Mouse (Mus musculus): ENCODE results near the gene Abhd16b. TPM values are rescaled to one million over a fixed set of nuclear protein-coding genes. Genes with fewer than 3 reads are reported as not detected.
"Not testable (repeated sequence)": the region's sequence is repeated elsewhere in the genome, so short reads cannot be mapped to it uniquely, and the experiment has no call there.

Gene Abhd16b
- polyA plus RNA-seq, 1 experiment from 2014 or later = not detected

GRCm38 (mm10) chr2:181494266-181494945 lies 1.4 kb downstream of the Abhd16b start:
- H3K9me3 ChIP-seq = no peaks in the 10 kb centered on the region
- peaks cover 4% of the 10 kb centered on the region for H3K36me3 ChIP-seq (replicated peaks)
- WGBS = 83% methylated on average over 26 of the region's 26 CpGs
- H3K4me1 ChIP-seq = peaks cover 23% of the 10 kb centered on the region
- H3K27ac ChIP-seq = no peak overlapping the region
- no peak for DNase-seq (ENCODE audit: extremely low spot score, low spot score)
- H3K4me3 ChIP-seq = no peak overlapping the region
- no peaks in the 10 kb centered on the region for H3K27me3 ChIP-seq (ENCODE audit: poor library complexity, severe bottlenecking)

- peaks cover 23% of the 10 kb centered on the region for H3K4me1 ChIP-seq
- WGBS = 61% methylated on average over 8 of the region's 8 CpGs
- H3K27me3 ChIP-seq (ENCODE audit: poor library complexity, severe bottlenecking); H3K27ac ChIP-seq; H3K9me3 ChIP-seq; DNase-seq (ENCODE audit: extremely low spot score, low spot score): not testable (repeated sequence)
- peaks cover 18% of the 10 kb centered on the region for H3K36me3 ChIP-seq (replicated peaks)
- H3K4me3 ChIP-seq = peak overlapping the region; percentile 83; the same call in 1 of the 2 replicates
Measured at GRCm38 (mm10) chr2:181495845-181496244, 2.8 kb downstream of the Abhd16b start.

- Histone ChIP-seq H3K27ac (peak overlapping the region; percentile 89), H3K36me3 (replicated peaks) (peaks cover 23% of the 10 kb centered on the region), H3K4me1 (peaks cover 23% of the 10 kb centered on the region), H3K27me3 (ENCODE audit: poor library complexity, severe bottlenecking) (no peaks in the 10 kb centered on the region), H3K4me3 (peak overlapping the region; percentile 83), H3K9me3 (no peaks in the 10 kb centered on the region)
- peak; percentile 55 for DNase-seq (ENCODE audit: extremely low spot score, low spot score)
- WGBS = 15% methylated on average over 8 of the region's 8 CpGs
Measured at GRCm38 (mm10) chr2:181496281-181496680, 3.3 kb downstream of the Abhd16b start.

GRCm38 (mm10) chr2:181496831-181497547 lies 4.0 kb downstream of the Abhd16b start, which contains the start of gene Tpd52l2:
Gene Tpd52l2 (plus strand): TSS chr2:181497142.
- no peaks in the 10 kb centered on the region for H3K9me3 ChIP-seq
- DNase-seq (ENCODE audit: extremely low spot score, low spot score) = peak; percentile 93
- H3K27ac ChIP-seq = peak within 1 kb of the TSS; percentile 89
- H3K36me3 ChIP-seq (replicated peaks) = peaks cover 30% of the 10 kb centered on the region
- WGBS = under 1% methylated on average over 46 of the region's 46 CpGs
- peak within 1 kb of the TSS; percentile 83 for H3K4me3 ChIP-seq
- H3K4me1 ChIP-seq = peaks cover 20% of the 10 kb centered on the region
- H3K27me3 ChIP-seq (ENCODE audit: poor library complexity, severe bottlenecking) = no peaks in the 10 kb centered on the region

- no peak for DNase-seq (ENCODE audit: extremely low spot score, low spot score)
- peaks cover 35% of the 10 kb centered on the region for H3K36me3 ChIP-seq (replicated peaks)
- peaks cover 19% of the 10 kb centered on the region for H3K4me1 ChIP-seq
- H3K27ac ChIP-seq = peak overlapping the region; percentile 89
- no peaks in the 10 kb centered on the region for H3K27me3 ChIP-seq (ENCODE audit: poor library complexity, severe bottlenecking)
- H3K9me3 ChIP-seq = no peaks in the 10 kb centered on the region
- H3K4me3 ChIP-seq = peak overlapping the region; percentile 83
- WGBS = under 1% methylated on average over 12 of the region's 12 CpGs
Measured at GRCm38 (mm10) chr2:181497548-181497875, 4.5 kb downstream of the Abhd16b start.

- H3K27me3 ChIP-seq (ENCODE audit: poor library complexity, severe bottlenecking) = no peaks in the 10 kb centered on the region
- peak overlapping the region; percentile 83; the same call in 1 of the 2 replicates for H3K4me3 ChIP-seq
- peaks cover 46% of the 10 kb centered on the region for H3K36me3 ChIP-seq (replicated peaks)
- H3K4me1 ChIP-seq = peaks cover 19% of the 10 kb centered on the region
- no peaks in the 10 kb centered on the region for H3K9me3 ChIP-seq
- H3K27ac ChIP-seq = no peak overlapping the region
- DNase-seq (ENCODE audit: extremely low spot score, low spot score) = no peak
- 83% methylated on average over 4 of the region's 4 CpGs for WGBS
Measured at GRCm38 (mm10) chr2:181498644-181499043, 5.6 kb downstream of the Abhd16b start.

- 0 out of 2 replicates have a peak, but pooled peaks cover 3% of the 10 kb centered on the region for H3K4me1 ChIP-seq
- H3K4me3 ChIP-seq = no peak overlapping the region
- no peaks in the 10 kb centered on the region for H3K27me3 ChIP-seq (ENCODE audit: poor library complexity, severe bottlenecking)
- 94% methylated on average over 2 of the region's 2 CpGs for WGBS
- no peak overlapping the region for H3K27ac ChIP-seq
- peaks cover 99% of the 10 kb centered on the region for H3K36me3 ChIP-seq (replicated peaks)
- DNase-seq (ENCODE audit: extremely low spot score, low spot score) = no peak
- no peaks in the 10 kb centered on the region for H3K9me3 ChIP-seq
Measured at GRCm38 (mm10) chr2:181509191-181509590, 16.2 kb downstream of the Abhd16b start.

GRCm38 (mm10) chr2:181511231-181511630 lies 18.2 kb downstream of the Abhd16b start:
- Histone ChIP-seq H3K27ac (no peak overlapping the region), H3K36me3 (replicated peaks) (peaks cover 99% of the 10 kb centered on the region), H3K4me3 (no peak overlapping the region), H3K9me3 (no peaks in the 10 kb centered on the region), H3K4me1 (no peaks in the 10 kb centered on the region), H3K27me3 (ENCODE audit: poor library complexity, severe bottlenecking) (no peaks in the 10 kb centered on the region)
- no peak for DNase-seq (ENCODE audit: extremely low spot score, low spot score)
- 95% methylated on average over 8 of the region's 8 CpGs for WGBS

- DNase-seq (ENCODE audit: extremely low spot score, low spot score) = no peak
- WGBS = 77% methylated on average over 3 of the region's 3 CpGs
- peaks cover 59% of the 10 kb centered on the region for H3K36me3 ChIP-seq (replicated peaks)
- peak overlapping the region; percentile 73 for H3K4me3 ChIP-seq
- H3K4me1 ChIP-seq = peaks cover 25% of the 10 kb centered on the region
- no peaks in the 10 kb centered on the region for H3K9me3 ChIP-seq
- no peaks in the 10 kb centered on the region for H3K27me3 ChIP-seq (ENCODE audit: poor library complexity, severe bottlenecking)
- H3K27ac ChIP-seq = peak overlapping the region; percentile 93
Measured at GRCm38 (mm10) chr2:181519201-181519600, 26.2 kb downstream of the Abhd16b start.

GRCm38 (mm10) chr2:181520118-181520935 lies 27.3 kb downstream of the Abhd16b start, which contains the start of gene Dnajc5:
Gene Dnajc5 (plus strand): TSS chr2:181520485.
- Histone ChIP-seq H3K27me3 (ENCODE audit: poor library complexity, severe bottlenecking) (no peaks in the 10 kb centered on the region), H3K4me1 (peaks cover 25% of the 10 kb centered on the region), H3K27ac (peak within 1 kb of the TSS; percentile 93), H3K4me3 (peak within 1 kb of the TSS; percentile 73), H3K9me3 (no peaks in the 10 kb centered on the region), H3K36me3 (replicated peaks) (peaks cover 48% of the 10 kb centered on the region)
- DNase-seq (ENCODE audit: extremely low spot score, low spot score) = peak; percentile 97
- under 1% methylated on average over 74 of the region's 74 CpGs for WGBS

GRCm38 (mm10) chr2:181520936-181521227 lies 27.9 kb downstream of the Abhd16b start:
- DNase-seq (ENCODE audit: extremely low spot score, low spot score) = no peak
- Histone ChIP-seq H3K4me1 (peaks cover 25% of the 10 kb centered on the region), H3K27me3 (ENCODE audit: poor library complexity, severe bottlenecking) (no peaks in the 10 kb centered on the region), H3K4me3 (peak overlapping the region; percentile 73), H3K36me3 (replicated peaks) (peaks cover 47% of the 10 kb centered on the region), H3K9me3 (no peaks in the 10 kb centered on the region), H3K27ac (peak overlapping the region; percentile 93)
- under 1% methylated on average over 17 of the region's 17 CpGs for WGBS

- no peaks in the 10 kb centered on the region for H3K27me3 ChIP-seq (ENCODE audit: poor library complexity, severe bottlenecking)
- H3K4me3 ChIP-seq = peak overlapping the region; percentile 73
- H3K27ac ChIP-seq = peak overlapping the region; percentile 93; the same call in 1 of the 2 replicates
- H3K9me3 ChIP-seq = no peaks in the 10 kb centered on the region
- peaks cover 45% of the 10 kb centered on the region for H3K36me3 ChIP-seq (replicated peaks)
- WGBS = 66% methylated on average over 10 of the region's 10 CpGs
- DNase-seq (ENCODE audit: extremely low spot score, low spot score) = no peak
- peaks cover 25% of the 10 kb centered on the region for H3K4me1 ChIP-seq
Measured at GRCm38 (mm10) chr2:181521491-181521890, 28.5 kb downstream of the Abhd16b start.

All from forebrain, embryonic 10.5 days (tissue).